Mouse (Mus musculus): Measurements from ENCODE around the gene Dync2h1.

GRCm38 (mm10) chr9:7173756-7174155 lies 10.5 kb downstream of the Dync2h1 start:
- TF ChIP-seq MAX (IDR thresholded peaks at IDR 0.05) (no peak), CTCF (IDR thresholded peaks at IDR 0.05; ENCODE audit: control insufficient read depth, insufficient read depth, insufficient read length) (no peak), USF1 (IDR thresholded peaks at IDR 0.05; ENCODE audit: low read depth) (no peak)

Measured in C2C12 (cell line).